Mouse (Mus musculus): ENCODE results near the gene Clec2h.

- no peak for TF ChIP-seq CTCF (IDR thresholded peaks at IDR 0.05; ENCODE audit: borderline replicate concordance, control insufficient read depth, extremely low read depth, insufficient read depth, low read length, poor library complexity)
- TF ChIP-seq POLR2A (IDR thresholded peaks at IDR 0.05; ENCODE audit: control insufficient read depth, extremely low read depth, insufficient read depth, low read length, poor library complexity), result no peak
Observed at GRCm38 (mm10) chr6:128649681-128650080, 12.5 kb upstream of the Clec2h start.
